Mouse (Mus musculus): ENCODE measurements at regions not wholly inside any gene's neighbourhood (a gene's known extent, or its start where the extent isn't known, plus 50 kb on each side); places are given as distances from the start of the nearest gene placed in this dataset.

- H3K27ac ChIP-seq (ENCODE audit: low read length): no peak overlapping the region
- no peak overlapping the region for H3K4me2 ChIP-seq (replicated peaks; ENCODE audit: low read depth, low read length)
- no peak overlapping the region for H3K4me3 ChIP-seq (ENCODE audit: low read depth, low read length)
- no peaks in the 10 kb centered on the region for H3K4me1 ChIP-seq (ENCODE audit: control insufficient read depth, insufficient read depth, low read length)
- no peaks in the 10 kb centered on the region for H3K36me3 ChIP-seq (ENCODE audit: control insufficient read depth, insufficient read depth, low read length)
- WGBS: 51% methylated on average over 3 of the region's 3 CpGs
- H3K27me3 ChIP-seq (ENCODE audit: control insufficient read depth, insufficient read depth, low read length): no peaks in the 10 kb centered on the region
- 0 out of 2 replicates have a peak, but pooled peaks have one; percentile 37 for ATAC-seq (ENCODE audit: insufficient number of reproducible peaks, insufficient read depth, low FRiP score, low read depth)
- no peaks in the 10 kb centered on the region for H3K9me3 ChIP-seq (ENCODE audit: control insufficient read depth, low read depth, low read length)
- H3K9ac ChIP-seq (replicated peaks; ENCODE audit: low read depth, low read length): no peak overlapping the region
Observed at GRCm38 (mm10) chr9:24884011-24884410, 109.9 kb upstream of the Tbx20 start.

DNA sequence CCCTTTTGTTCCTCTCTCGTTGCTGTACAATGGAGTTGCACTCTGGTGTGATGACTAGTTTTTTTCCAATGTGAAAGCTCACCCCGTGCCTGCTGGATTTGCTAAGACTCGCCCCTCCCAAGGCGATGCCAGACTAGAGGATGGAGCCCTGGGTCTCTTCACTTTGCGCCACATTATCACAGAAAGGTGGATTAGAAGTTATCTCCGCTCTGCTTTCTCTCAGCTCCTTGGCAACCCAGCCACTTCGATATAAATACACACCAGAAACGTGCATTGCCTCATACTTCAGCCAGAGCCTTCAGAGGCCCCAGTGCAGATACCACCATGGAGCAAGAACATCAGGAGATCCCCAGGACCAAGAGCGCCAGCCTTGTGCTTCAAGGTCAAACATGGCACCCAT lies 114.2 kb upstream of the Tbx20 start:
- H3K4me1 ChIP-seq (ENCODE audit: control insufficient read depth, insufficient read depth, low read length): no peaks in the 10 kb centered on the region
- no peak overlapping the region for H3K4me3 ChIP-seq (ENCODE audit: low read depth, low read length)
- H3K36me3 ChIP-seq (ENCODE audit: control insufficient read depth, insufficient read depth, low read length): no peaks in the 10 kb centered on the region
- no peak overlapping the region for H3K4me2 ChIP-seq (replicated peaks; ENCODE audit: low read depth, low read length)
- H3K27me3 ChIP-seq (ENCODE audit: control insufficient read depth, insufficient read depth, low read length): no peaks in the 10 kb centered on the region
- H3K9ac ChIP-seq (replicated peaks; ENCODE audit: low read depth, low read length): no peak overlapping the region
- 77% methylated on average over 9 of the region's 9 CpGs for WGBS
- ATAC-seq (ENCODE audit: insufficient number of reproducible peaks, insufficient read depth, low FRiP score, low read depth): no peak
- no peak overlapping the region for H3K27ac ChIP-seq (ENCODE audit: low read length)
- no peaks in the 10 kb centered on the region for H3K9me3 ChIP-seq (ENCODE audit: control insufficient read depth, low read depth, low read length)

DNA sequence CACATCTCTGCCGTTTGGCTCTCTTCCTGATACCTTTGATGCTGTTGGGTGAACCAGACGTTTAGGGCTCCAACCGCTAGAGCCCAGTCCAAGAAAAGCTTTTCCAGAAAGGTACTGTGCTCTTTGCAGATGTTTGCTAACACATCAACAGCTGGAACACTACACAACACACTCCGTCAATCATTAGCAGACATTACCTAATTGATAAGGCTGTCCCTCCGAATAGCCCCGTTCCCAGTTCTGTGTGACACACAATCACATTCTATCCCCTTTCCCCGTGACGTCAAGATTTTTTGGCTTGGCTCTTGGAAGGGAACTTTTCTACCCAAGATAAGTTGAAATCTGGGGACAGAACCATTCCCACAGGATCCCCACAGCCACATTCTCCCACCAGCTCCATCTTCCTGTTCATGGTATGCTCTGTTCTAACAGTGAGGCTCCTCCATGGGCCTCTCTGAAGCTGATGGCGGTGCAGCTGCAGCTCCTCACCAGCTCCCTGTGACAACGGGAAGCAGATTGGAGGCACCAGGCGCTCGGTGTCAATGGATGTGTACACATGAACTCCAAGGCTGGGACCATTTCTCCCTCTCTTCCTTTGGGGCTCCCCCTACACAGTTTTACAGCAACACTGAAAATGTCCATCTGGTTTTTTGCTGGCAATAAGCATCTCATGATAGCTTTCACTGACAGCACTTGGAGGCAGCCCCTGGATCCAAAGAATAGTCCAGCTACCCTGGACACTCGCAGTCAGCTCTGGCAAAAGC lies 122.6 kb upstream of the Tbx20 start:
- Histone ChIP-seq H3K9ac (replicated peaks; ENCODE audit: low read depth, low read length) (no peak overlapping the region), H3K9me3 (ENCODE audit: control insufficient read depth, low read depth, low read length) (no peaks in the 10 kb centered on the region), H3K27me3 (ENCODE audit: control insufficient read depth, insufficient read depth, low read length) (no peaks in the 10 kb centered on the region), H3K4me1 (ENCODE audit: control insufficient read depth, insufficient read depth, low read length) (0 out of 2 replicates have a peak, but pooled peaks cover 3% of the 10 kb centered on the region), H3K36me3 (ENCODE audit: control insufficient read depth, insufficient read depth, low read length) (no peaks in the 10 kb centered on the region), H3K27ac (ENCODE audit: low read length) (peak overlapping the region; percentile 33; the same call in 1 of the 2 replicates), H3K4me2 (replicated peaks; ENCODE audit: low read depth, low read length) (no peak overlapping the region), H3K4me3 (ENCODE audit: low read depth, low read length) (no peak overlapping the region)
- peak; percentile 83; the same call in 1 of the 2 replicates for ATAC-seq (ENCODE audit: insufficient number of reproducible peaks, insufficient read depth, low FRiP score, low read depth)
- WGBS: 58% methylated on average over 13 of the region's 13 CpGs

DNA sequence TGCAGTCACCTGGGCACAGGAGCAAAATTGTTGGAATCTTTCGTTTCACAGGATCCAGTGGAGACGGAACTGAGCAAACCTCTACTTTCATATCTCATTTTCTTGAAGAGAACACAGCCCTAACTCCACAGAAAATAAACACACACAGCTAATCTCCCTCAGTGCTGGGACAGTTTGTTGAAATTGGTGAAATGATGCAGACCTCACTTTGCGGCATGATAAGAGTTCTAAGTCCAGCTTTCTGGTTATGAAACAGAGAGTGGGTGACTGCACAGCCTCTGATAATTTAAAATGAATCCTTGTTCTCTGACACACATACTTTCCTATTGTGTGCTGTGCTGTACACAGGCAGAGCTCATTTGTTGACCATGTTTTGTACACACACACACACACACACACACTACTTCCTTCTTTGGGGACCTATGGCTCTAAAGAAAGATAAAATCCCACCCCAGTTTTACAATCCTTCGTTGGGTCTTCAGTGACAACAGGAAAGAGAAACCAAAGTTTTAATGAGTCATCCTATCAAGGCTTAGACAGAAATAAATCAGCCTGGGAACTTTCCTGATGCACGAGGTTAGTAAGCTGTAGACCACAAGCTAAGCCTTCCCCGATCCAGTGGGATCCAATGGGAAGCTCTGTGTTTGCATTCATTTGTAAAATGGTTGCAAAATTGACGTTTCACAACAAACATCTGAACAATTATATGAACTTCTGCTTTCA lies 125.3 kb upstream of the Tbx20 start:
- Histone ChIP-seq H3K27me3 (ENCODE audit: control insufficient read depth, insufficient read depth, low read length) (no peaks in the 10 kb centered on the region), H3K4me2 (replicated peaks; ENCODE audit: low read depth, low read length) (no peak overlapping the region), H3K4me3 (ENCODE audit: low read depth, low read length) (no peak overlapping the region), H3K9ac (replicated peaks; ENCODE audit: low read depth, low read length) (no peak overlapping the region), H3K36me3 (ENCODE audit: control insufficient read depth, insufficient read depth, low read length) (no peaks in the 10 kb centered on the region), H3K4me1 (ENCODE audit: control insufficient read depth, insufficient read depth, low read length) (0 out of 2 replicates have a peak, but pooled peaks cover 3% of the 10 kb centered on the region), H3K9me3 (ENCODE audit: control insufficient read depth, low read depth, low read length) (no peaks in the 10 kb centered on the region), H3K27ac (ENCODE audit: low read length) (no peak overlapping the region)
- 48% methylated on average over 7 of the region's 7 CpGs for WGBS
- no peak for ATAC-seq (ENCODE audit: insufficient number of reproducible peaks, insufficient read depth, low FRiP score, low read depth)

- Histone ChIP-seq H3K27me3 (ENCODE audit: control insufficient read depth, insufficient read depth, low read length) (no peaks in the 10 kb centered on the region), H3K27ac (ENCODE audit: low read length) (no peak overlapping the region), H3K4me2 (replicated peaks; ENCODE audit: low read depth, low read length) (no peak overlapping the region), H3K4me1 (ENCODE audit: control insufficient read depth, insufficient read depth, low read length) (no peaks in the 10 kb centered on the region), H3K4me3 (ENCODE audit: low read depth, low read length) (no peak overlapping the region), H3K9ac (replicated peaks; ENCODE audit: low read depth, low read length) (no peak overlapping the region), H3K9me3 (ENCODE audit: control insufficient read depth, low read depth, low read length) (no peaks in the 10 kb centered on the region), H3K36me3 (ENCODE audit: control insufficient read depth, insufficient read depth, low read length) (no peaks in the 10 kb centered on the region)
- no peak for ATAC-seq (ENCODE audit: insufficient number of reproducible peaks, insufficient read depth, low FRiP score, low read depth)
- 42% methylated on average over 5 of the region's 5 CpGs for WGBS
Observed at GRCm38 (mm10) chr9:24903706-24904105, 129.6 kb upstream of the Tbx20 start.

DNA sequence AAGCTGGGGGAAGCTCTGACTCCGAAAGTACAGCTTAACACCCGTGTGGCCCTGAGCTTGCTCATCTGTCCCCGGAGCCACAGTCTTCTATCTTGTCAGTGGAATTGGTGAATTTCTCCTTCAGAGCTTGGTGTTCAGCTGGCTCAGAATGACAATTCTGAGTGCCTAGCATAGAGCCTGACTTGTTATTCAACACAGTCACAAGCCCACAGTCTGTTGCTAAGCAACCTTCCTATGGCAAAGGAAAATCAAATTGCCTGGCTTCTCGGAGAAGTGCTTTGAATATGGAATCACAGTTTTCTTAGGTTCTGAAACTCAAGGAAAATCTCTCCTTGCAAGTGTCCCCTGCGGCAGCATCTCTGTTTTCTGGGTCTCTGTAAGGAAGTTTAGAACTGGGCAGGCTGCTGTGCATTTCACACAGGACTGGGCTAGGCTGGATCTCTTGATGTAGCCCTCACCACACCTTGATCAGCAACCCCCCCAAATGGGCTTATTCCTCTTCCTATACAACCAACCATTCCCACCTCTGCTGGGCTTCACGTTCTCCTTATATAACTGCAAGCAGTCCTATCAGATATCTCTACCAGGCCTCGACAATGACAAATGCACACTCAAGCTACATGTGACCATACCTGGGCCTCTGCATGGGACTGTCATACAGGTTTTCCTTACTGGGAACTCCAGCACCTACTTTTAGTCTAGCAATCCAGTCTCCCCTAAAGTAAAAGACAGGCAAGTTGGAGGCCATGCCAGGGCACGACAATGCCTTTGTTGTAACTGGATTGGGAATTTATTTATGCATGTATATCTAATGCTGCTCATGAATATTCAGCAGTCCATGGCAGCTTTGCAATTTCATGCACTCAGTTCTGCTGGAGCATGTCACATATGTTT lies 135.2 kb upstream of the Tbx20 start:
- ATAC-seq (ENCODE audit: insufficient number of reproducible peaks, insufficient read depth, low FRiP score, low read depth): no peak
- no peaks in the 10 kb centered on the region for H3K36me3 ChIP-seq (ENCODE audit: control insufficient read depth, insufficient read depth, low read length)
- no peaks in the 10 kb centered on the region for H3K9me3 ChIP-seq (ENCODE audit: control insufficient read depth, low read depth, low read length)
- no peak overlapping the region for H3K9ac ChIP-seq (replicated peaks; ENCODE audit: low read depth, low read length)
- no peak overlapping the region for H3K4me3 ChIP-seq (ENCODE audit: low read depth, low read length)
- no peaks in the 10 kb centered on the region for H3K27me3 ChIP-seq (ENCODE audit: control insufficient read depth, insufficient read depth, low read length)
- H3K4me2 ChIP-seq (replicated peaks; ENCODE audit: low read depth, low read length): no peak overlapping the region
- 60% methylated on average over 8 of the region's 8 CpGs for WGBS
- H3K27ac ChIP-seq (ENCODE audit: low read length): no peak overlapping the region
- no peaks in the 10 kb centered on the region for H3K4me1 ChIP-seq (ENCODE audit: control insufficient read depth, insufficient read depth, low read length)

DNA sequence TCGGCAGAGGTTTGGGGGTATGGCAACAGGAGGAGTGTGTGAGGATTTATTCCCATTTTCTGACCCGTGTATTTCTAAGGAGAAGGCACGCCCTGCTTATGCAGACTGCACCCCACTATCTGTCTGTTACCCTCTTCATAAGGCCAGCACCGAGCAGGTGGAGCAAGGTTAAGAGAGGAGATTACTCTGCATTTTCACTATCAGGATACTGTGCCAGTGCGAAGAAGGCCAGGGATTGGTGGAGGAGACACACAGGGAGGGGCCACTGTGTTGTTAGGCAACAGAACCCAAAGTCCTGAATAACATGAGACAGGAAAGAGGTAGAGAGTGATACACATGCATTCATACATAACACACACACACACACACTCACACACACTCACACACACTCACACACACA lies 136.6 kb upstream of the Tbx20 start:
- Histone ChIP-seq H3K9ac (replicated peaks; ENCODE audit: low read depth, low read length) (no peak overlapping the region), H3K4me3 (ENCODE audit: low read depth, low read length) (no peak overlapping the region), H3K27me3 (ENCODE audit: control insufficient read depth, insufficient read depth, low read length) (no peaks in the 10 kb centered on the region), H3K36me3 (ENCODE audit: control insufficient read depth, insufficient read depth, low read length) (no peaks in the 10 kb centered on the region), H3K27ac (ENCODE audit: low read length) (no peak overlapping the region), H3K4me2 (replicated peaks; ENCODE audit: low read depth, low read length) (no peak overlapping the region), H3K9me3 (ENCODE audit: control insufficient read depth, low read depth, low read length) (no peaks in the 10 kb centered on the region), H3K4me1 (ENCODE audit: control insufficient read depth, insufficient read depth, low read length) (no peaks in the 10 kb centered on the region)
- 70% methylated on average over 5 of the region's 5 CpGs for WGBS
- ATAC-seq (ENCODE audit: insufficient number of reproducible peaks, insufficient read depth, low FRiP score, low read depth): no peak; the same call in 1 of the 2 replicates

DNA sequence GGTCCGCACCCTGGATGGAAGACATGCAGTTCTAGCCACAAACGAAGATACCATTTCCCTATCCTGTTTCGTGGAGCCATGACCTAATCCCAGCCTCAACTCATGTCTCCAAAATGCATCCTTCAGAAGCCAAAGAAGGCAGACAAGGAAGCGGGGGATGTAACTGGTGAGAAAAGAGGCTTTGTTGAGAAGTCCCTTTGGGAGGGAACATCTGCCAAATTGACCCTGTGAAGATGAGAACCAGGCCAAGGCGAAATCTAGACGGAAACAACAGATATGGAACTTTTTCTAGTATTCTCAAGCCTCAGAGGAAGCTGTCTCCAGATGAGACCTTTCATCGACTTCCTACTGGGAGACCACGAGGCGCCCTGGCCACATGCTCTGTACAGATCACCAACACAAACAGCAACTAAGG lies 145.9 kb upstream of the Tbx20 start:
- ATAC-seq (ENCODE audit: insufficient number of reproducible peaks, insufficient read depth, low FRiP score, low read depth): no peak
- WGBS: 81% methylated on average over 9 of the region's 9 CpGs
- H3K36me3 ChIP-seq (ENCODE audit: control insufficient read depth, insufficient read depth, low read length): no peaks in the 10 kb centered on the region

More for the DNA sequence above, 145.9 kb upstream of the Tbx20 start:
- no peak overlapping the region for H3K9ac ChIP-seq (replicated peaks; ENCODE audit: low read depth, low read length)
- no peaks in the 10 kb centered on the region for H3K9me3 ChIP-seq (ENCODE audit: control insufficient read depth, low read depth, low read length)
- no peak overlapping the region for H3K4me3 ChIP-seq (ENCODE audit: low read depth, low read length)
- H3K4me1 ChIP-seq (ENCODE audit: control insufficient read depth, insufficient read depth, low read length): no peaks in the 10 kb centered on the region
- H3K27me3 ChIP-seq (ENCODE audit: control insufficient read depth, insufficient read depth, low read length): no peaks in the 10 kb centered on the region
- H3K27ac ChIP-seq (ENCODE audit: low read length): no peak overlapping the region
- no peak overlapping the region for H3K4me2 ChIP-seq (replicated peaks; ENCODE audit: low read depth, low read length)
